Mouse (Mus musculus): ENCODE results near the gene Edaradd. TPM values are rescaled to one million over a fixed set of nuclear protein-coding genes. Genes with fewer than 3 reads are reported as not detected.
A peak's percentile ranks its signal among the peaks of the same experiment; 100 is the strongest.

Gene Edaradd
- polyA plus RNA-seq, 1 experiment from 2014 or later = 3.1 TPM

DNA sequence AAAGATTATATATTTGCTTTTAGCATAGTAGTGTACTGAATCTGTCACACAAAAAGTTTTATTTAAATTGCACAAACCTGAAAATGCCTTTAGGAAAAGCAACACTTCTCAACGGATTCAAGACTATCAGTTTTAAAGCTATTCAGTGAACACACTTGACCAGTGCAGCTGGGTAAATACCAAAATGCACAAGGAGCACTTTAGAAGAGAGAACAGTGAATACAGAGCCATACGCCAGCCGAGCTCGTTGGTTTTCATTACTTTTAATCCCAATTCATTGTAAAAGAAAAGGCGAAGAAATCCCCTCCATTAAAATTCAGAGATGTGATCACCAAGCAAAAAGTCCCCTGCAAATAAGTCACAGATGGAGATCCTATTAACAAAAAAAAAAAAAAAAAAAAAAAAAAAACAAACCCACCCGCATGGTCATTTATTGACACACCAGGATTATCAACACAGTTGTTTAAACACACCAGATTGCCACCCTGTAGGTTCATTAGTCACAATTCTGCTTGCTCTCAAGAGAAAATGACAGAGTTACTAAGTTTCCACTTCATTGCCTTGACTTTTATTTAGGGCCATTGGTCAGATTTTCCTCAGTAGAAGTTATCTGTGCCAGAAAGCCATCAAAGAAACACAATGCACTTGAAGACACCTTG, 39.4 kb upstream of the Edaradd start:
- no peaks in the 10 kb centered on the region for H3K27me3 ChIP-seq (ENCODE audit: control insufficient read depth, insufficient read depth, low read length)
- WGBS = 59% methylated on average over 6 of the region's 6 CpGs
- DNase-seq (ENCODE audit: low spot score) = no peak

DNA sequence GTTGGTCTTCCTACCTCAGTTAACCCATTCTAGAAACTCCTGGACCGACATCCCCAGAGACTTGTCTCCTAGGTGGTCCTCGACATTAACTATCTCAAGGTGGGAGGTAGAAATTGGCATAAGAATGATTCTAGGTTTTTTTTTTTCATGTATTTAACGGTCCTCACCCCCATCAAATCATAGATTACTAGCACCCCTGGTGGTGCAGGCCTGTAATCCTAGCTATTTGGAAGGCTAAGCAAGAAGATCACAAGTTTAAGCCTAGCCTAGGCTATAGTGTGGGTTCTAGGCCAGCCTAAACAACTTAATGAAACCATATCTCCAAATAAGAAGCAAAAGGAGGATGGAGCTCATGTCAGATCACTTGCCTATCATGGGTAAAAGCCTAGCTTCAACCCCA, 38.8 kb upstream of the Edaradd start:
- Histone ChIP-seq H3K27me3 (ENCODE audit: control insufficient read depth, insufficient read depth, low read length) (no peaks in the 10 kb centered on the region), H3K9ac (replicated peaks; ENCODE audit: low read length) (no peak overlapping the region), H3K4me1 (ENCODE audit: control insufficient read depth, insufficient read depth, low read length) (no peaks in the 10 kb centered on the region), H3K4me2 (ENCODE audit: low read depth, low read length) (no peak overlapping the region), H3K36me3 (replicated peaks; ENCODE audit: control insufficient read depth, insufficient read depth, low read depth, low read length) (no peaks in the 10 kb centered on the region), H3K4me3 (ENCODE audit: low read depth, low read length) (no peak overlapping the region), H3K9me3 (replicated peaks; ENCODE audit: control insufficient read depth, low read length) (no peaks in the 10 kb centered on the region), H3K27ac (replicated peaks; ENCODE audit: low read depth, low read length) (no peak overlapping the region)
- ATAC-seq (replicated peaks; ENCODE audit: insufficient number of reproducible peaks, low FRiP score, low TSS enrichment, low read depth) (no peak), DNase-seq (ENCODE audit: low spot score) (no peak)
- 52% methylated on average over 3 of the region's 3 CpGs for WGBS

More for the DNA sequence above, 39.4 kb upstream of the Edaradd start:
- Histone ChIP-seq H3K9me3 (replicated peaks; ENCODE audit: control insufficient read depth, low read length) (no peaks in the 10 kb centered on the region), H3K4me1 (ENCODE audit: control insufficient read depth, insufficient read depth, low read length) (no peaks in the 10 kb centered on the region), H3K27ac (replicated peaks; ENCODE audit: low read depth, low read length) (no peak overlapping the region), H3K4me3 (ENCODE audit: low read depth, low read length) (no peak overlapping the region), H3K36me3 (replicated peaks; ENCODE audit: control insufficient read depth, insufficient read depth, low read depth, low read length) (no peaks in the 10 kb centered on the region), H3K4me2 (ENCODE audit: low read depth, low read length) (no peak overlapping the region), H3K9ac (replicated peaks; ENCODE audit: low read length) (no peak overlapping the region)
- ATAC-seq (replicated peaks; ENCODE audit: insufficient number of reproducible peaks, low FRiP score, low TSS enrichment, low read depth) = no peak

GRCm38 (mm10) chr13:12554211-12554610, 34.0 kb upstream of the Edaradd start:
- H3K27ac ChIP-seq (replicated peaks; ENCODE audit: low read depth, low read length) = no peak overlapping the region
- no peaks in the 10 kb centered on the region for H3K36me3 ChIP-seq (replicated peaks; ENCODE audit: control insufficient read depth, insufficient read depth, low read depth, low read length)
- WGBS = 60% methylated on average over 4 of the region's 4 CpGs
- no peak for DNase-seq (ENCODE audit: low spot score)
- no peaks in the 10 kb centered on the region; the same call in 1 of the 2 replicates for H3K27me3 ChIP-seq (ENCODE audit: control insufficient read depth, insufficient read depth, low read length)
- ATAC-seq (replicated peaks; ENCODE audit: insufficient number of reproducible peaks, low FRiP score, low TSS enrichment, low read depth) = no peak
- H3K4me2 ChIP-seq (ENCODE audit: low read depth, low read length) = no peak overlapping the region
- H3K4me3 ChIP-seq (ENCODE audit: low read depth, low read length) = no peak overlapping the region
- no peak overlapping the region for H3K9ac ChIP-seq (replicated peaks; ENCODE audit: low read length)
- H3K4me1 ChIP-seq (ENCODE audit: control insufficient read depth, insufficient read depth, low read length) = no peaks in the 10 kb centered on the region
- H3K9me3 ChIP-seq (replicated peaks; ENCODE audit: control insufficient read depth, low read length) = no peaks in the 10 kb centered on the region

DNA sequence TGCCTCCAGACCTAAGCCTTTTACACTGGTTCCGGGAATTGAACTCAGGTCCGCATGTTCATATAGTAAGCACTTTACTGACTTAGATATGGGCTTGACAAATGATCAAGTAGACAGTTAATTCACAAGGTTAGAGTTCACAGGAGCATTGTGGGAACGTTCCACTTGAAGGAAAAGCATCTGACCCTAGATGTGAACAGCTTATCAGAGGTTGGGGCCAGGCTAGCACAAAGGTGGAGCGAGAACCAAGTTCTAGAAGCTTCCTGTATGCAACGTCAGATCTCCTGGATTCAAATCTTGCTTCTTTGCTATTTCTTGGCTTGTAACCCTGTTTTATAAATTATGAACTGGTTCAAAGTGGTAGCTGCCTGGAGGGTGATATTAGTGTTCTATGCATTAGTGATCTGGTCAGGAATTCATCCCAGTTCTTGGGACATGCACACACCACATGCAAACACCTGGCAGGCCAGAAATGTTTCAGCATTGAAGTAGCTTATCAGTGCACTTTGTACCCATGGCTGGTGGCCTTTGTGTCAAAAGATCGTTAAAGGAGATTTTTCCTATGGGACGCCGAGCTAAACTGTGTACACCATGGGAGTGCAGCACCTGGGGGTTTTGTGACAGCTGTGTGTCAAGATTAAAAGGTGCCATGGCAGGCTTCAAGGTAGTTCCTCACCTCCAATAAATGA, 23.8 kb upstream of the Edaradd start:
- ATAC-seq (replicated peaks; ENCODE audit: insufficient number of reproducible peaks, low FRiP score, low TSS enrichment, low read depth) (no peak), DNase-seq (ENCODE audit: low spot score) (no peak)
- Histone ChIP-seq H3K4me1 (ENCODE audit: control insufficient read depth, insufficient read depth, low read length) (no peaks in the 10 kb centered on the region), H3K27me3 (ENCODE audit: control insufficient read depth, insufficient read depth, low read length) (no peaks in the 10 kb centered on the region), H3K9ac (replicated peaks; ENCODE audit: low read length) (no peak overlapping the region), H3K27ac (replicated peaks; ENCODE audit: low read depth, low read length) (no peak overlapping the region), H3K4me2 (ENCODE audit: low read depth, low read length) (no peak overlapping the region), H3K9me3 (replicated peaks; ENCODE audit: control insufficient read depth, low read length) (no peaks in the 10 kb centered on the region), H3K4me3 (ENCODE audit: low read depth, low read length) (no peak overlapping the region), H3K36me3 (replicated peaks; ENCODE audit: control insufficient read depth, insufficient read depth, low read depth, low read length) (no peaks in the 10 kb centered on the region)
- 86% methylated on average over 8 of the region's 8 CpGs for WGBS

GRCm38 (mm10) chr13:12543246-12543645, 23.0 kb upstream of the Edaradd start:
- no peak for ATAC-seq (replicated peaks; ENCODE audit: insufficient number of reproducible peaks, low FRiP score, low TSS enrichment, low read depth)
- Histone ChIP-seq H3K27me3 (ENCODE audit: control insufficient read depth, insufficient read depth, low read length) (no peaks in the 10 kb centered on the region), H3K4me3 (ENCODE audit: low read depth, low read length) (no peak overlapping the region), H3K27ac (replicated peaks; ENCODE audit: low read depth, low read length) (no peak overlapping the region), H3K4me1 (ENCODE audit: control insufficient read depth, insufficient read depth, low read length) (no peaks in the 10 kb centered on the region), H3K9ac (replicated peaks; ENCODE audit: low read length) (no peak overlapping the region), H3K36me3 (replicated peaks; ENCODE audit: control insufficient read depth, insufficient read depth, low read depth, low read length) (no peaks in the 10 kb centered on the region), H3K4me2 (ENCODE audit: low read depth, low read length) (no peak overlapping the region), H3K9me3 (replicated peaks; ENCODE audit: control insufficient read depth, low read length) (no peaks in the 10 kb centered on the region)
- 77% methylated on average over 5 of the region's 5 CpGs for WGBS
- no peak for DNase-seq (ENCODE audit: low spot score)

GRCm38 (mm10) chr13:12542006-12542981, 22.1 kb upstream of the Edaradd start:
- Histone ChIP-seq H3K9ac (replicated peaks; ENCODE audit: low read length) (no peak overlapping the region), H3K27me3 (ENCODE audit: control insufficient read depth, insufficient read depth, low read length) (no peaks in the 10 kb centered on the region), H3K4me3 (ENCODE audit: low read depth, low read length) (no peak overlapping the region), H3K27ac (replicated peaks; ENCODE audit: low read depth, low read length) (no peak overlapping the region), H3K9me3 (replicated peaks; ENCODE audit: control insufficient read depth, low read length) (no peaks in the 10 kb centered on the region), H3K4me1 (ENCODE audit: control insufficient read depth, insufficient read depth, low read length) (no peaks in the 10 kb centered on the region), H3K4me2 (ENCODE audit: low read depth, low read length) (0 out of 2 replicates have a peak overlapping the region, but pooled peaks have one; percentile 3), H3K36me3 (replicated peaks; ENCODE audit: control insufficient read depth, insufficient read depth, low read depth, low read length) (no peaks in the 10 kb centered on the region)
- DNase-seq (ENCODE audit: low spot score) (peak; percentile 73), ATAC-seq (replicated peaks; ENCODE audit: insufficient number of reproducible peaks, low FRiP score, low TSS enrichment, low read depth) (peak; percentile 84)
- 8% methylated on average over 23 of the region's 23 CpGs for WGBS

DNA sequence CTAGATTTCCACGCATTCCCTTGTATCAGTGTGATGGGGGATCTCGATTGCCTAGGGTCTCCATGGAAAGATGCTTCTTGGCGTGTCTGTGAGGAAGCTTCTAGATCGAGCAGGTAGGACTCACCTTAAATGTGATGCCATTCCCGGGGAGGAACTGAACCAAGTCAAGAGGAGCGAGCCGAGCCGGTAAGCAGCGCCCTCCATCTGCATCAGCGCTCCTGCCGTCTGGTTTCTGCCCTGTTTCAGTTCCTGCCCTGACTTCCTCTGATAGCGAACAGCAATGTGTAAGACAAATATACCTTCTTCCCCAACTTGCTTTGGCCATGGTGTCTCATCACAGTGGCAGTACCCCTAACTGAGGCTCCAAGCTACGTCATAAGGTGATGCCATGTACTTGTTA, 19.9 kb upstream of the Edaradd start:
- H3K27me3 ChIP-seq (ENCODE audit: control insufficient read depth, insufficient read depth, low read length) = no peaks in the 10 kb centered on the region
- H3K4me1 ChIP-seq (ENCODE audit: control insufficient read depth, insufficient read depth, low read length) = no peaks in the 10 kb centered on the region
- no peak overlapping the region for H3K27ac ChIP-seq (replicated peaks; ENCODE audit: low read depth, low read length)
- DNase-seq (ENCODE audit: low spot score) (no peak), ATAC-seq (replicated peaks; ENCODE audit: insufficient number of reproducible peaks, low FRiP score, low TSS enrichment, low read depth) (no peak)
- H3K4me3 ChIP-seq (ENCODE audit: low read depth, low read length) = no peak overlapping the region
- H3K9ac ChIP-seq (replicated peaks; ENCODE audit: low read length) = no peak overlapping the region
- no peak overlapping the region for H3K4me2 ChIP-seq (ENCODE audit: low read depth, low read length)
- no peaks in the 10 kb centered on the region for H3K9me3 ChIP-seq (replicated peaks; ENCODE audit: control insufficient read depth, low read length)
- no peaks in the 10 kb centered on the region for H3K36me3 ChIP-seq (replicated peaks; ENCODE audit: control insufficient read depth, insufficient read depth, low read depth, low read length)
- 54% methylated on average over 13 of the region's 13 CpGs for WGBS
